Mouse (Mus musculus) adrenal gland, adult 8-10 months (tissue): ENCODE results near the gene Gfpt2. TPM values are rescaled to one million over a fixed set of nuclear protein-coding genes. Genes with fewer than 3 reads are reported as not detected.
"Not testable (repeated sequence)": the region's sequence is repeated elsewhere in the genome, so short reads cannot be mapped to it uniquely, and the experiment has no call there.

Experiments
- DNase-seq: peaks from one replicate; pipeline ENCODE4 v3.0.0; 2022
- total RNA-seq, 4 experiments: library from RNA; stranded (reverse); gene quantifications; 2 replicates each; pipeline ENCODE4 v1.2.4; 2022

Gfpt2 gene
- total RNA-seq: 1 to 10 TPM; 3.5 to 4.9 (median 4.4) TPM

DNA sequence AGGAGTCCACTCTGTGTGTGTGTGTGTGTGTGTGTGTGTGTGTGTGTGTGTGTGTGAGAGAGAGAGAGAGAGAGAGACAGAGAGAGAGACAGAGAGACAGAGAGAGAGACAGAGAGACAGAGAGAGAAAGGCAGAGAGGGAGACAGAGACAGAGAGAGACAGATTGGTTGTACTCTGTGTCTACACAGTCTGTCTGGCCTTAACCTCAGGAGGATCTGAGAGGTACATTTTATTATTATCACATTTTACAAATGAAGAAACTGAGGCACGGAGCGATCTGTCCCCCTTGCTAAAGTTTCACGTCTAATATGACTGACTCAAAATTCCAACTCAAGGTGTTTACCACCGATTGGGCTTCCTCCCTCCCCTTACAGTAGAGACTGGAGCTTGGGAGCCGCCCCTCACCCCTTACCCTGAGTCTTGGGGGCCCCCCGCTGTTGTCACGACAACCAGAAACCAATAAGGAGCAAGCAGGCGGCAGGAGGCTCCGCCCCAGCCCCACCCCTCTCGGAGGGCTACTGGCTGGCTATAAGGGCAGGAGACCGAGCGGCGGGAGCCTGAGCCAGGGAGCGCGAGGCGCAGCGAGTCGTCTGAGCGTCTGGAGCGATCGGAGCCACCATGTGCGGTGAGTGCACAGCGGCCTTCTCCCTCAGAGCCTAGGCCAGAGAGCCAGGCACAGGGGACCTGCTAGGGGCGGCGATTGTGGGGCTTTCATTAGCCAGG is at the start of gene Gfpt2:
TSS of gene Gfpt2 (plus strand) at position 560 of the 723 bp plus-strand sequence.
- peak; percentile 56 for DNase-seq

GRCm38 (mm10) chr11:49744981-49745380 is 49.0 kb upstream of the Gfpt2 start:
- DNase-seq: no peak

DNA sequence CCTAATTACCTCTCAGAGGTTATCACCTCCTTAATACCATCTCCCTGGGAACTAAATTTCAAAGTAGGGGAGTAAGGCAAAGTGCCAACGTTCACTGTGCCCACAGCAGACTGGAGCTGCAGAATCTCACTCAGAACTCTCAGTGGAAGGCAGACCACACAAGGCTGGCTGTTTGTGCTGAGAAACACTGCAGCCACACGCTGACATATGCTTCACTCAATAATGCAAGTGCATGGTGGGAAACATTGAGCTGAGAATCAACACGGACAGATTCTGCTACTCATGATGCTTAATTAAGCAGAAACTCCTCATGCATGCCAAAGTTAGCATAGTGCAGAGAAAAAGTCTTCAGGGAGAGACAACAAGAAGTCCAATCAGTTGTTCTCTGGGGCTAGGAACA is 48.1 kb upstream of the Gfpt2 start:
- no peak for DNase-seq

- no peak for DNase-seq
Measured at GRCm38 (mm10) chr11:49746756-49747155, 47.2 kb upstream of the Gfpt2 start.

GRCm38 (mm10) chr11:49754958-49755665 is 38.9 kb upstream of the Gfpt2 start:
- peak; percentile 57 for DNase-seq

- no peak for DNase-seq
Measured at GRCm38 (mm10) chr11:49758096-49758495, 35.9 kb upstream of the Gfpt2 start.

DNA sequence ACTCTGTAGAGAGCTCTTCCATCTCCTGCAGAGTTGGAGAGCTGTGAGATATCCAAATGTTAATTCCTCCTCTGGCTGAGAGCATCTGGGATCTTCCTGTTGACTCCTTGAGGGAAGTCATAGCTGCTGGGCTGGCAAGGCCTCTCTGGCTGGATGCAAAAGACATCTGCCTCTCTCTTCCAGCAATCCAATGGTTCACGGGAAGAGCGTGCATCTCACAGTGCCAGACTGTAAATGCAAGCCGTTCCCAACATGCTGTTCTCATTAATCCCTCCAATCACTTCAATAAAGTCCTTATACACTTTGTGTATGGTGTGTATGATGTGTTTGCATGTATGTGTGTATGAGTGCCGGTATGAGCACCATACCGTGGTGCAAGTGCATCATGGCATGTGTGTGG is 32.8 kb upstream of the Gfpt2 start:
- no peak for DNase-seq

DNA sequence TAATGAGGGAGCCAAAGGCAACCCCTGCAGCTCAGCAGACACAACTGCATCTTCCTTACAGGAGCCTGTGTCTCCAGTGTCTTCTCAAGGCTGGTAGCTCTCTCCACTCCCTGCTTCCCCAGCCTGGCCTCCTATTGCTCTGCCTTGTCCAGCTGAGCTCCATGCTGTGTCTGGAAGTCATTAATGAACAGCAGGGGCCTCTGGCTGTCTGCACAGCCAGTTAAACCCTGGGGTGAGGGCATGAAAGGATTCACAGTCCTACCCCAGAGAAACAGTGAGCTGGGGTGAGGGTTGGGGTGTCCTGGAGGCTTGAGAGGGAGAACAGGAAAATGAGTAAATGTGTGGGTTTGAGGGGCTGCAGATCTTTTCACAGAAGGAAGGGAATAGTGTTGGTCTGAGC is 30.4 kb upstream of the Gfpt2 start:
- DNase-seq: no peak

DNA sequence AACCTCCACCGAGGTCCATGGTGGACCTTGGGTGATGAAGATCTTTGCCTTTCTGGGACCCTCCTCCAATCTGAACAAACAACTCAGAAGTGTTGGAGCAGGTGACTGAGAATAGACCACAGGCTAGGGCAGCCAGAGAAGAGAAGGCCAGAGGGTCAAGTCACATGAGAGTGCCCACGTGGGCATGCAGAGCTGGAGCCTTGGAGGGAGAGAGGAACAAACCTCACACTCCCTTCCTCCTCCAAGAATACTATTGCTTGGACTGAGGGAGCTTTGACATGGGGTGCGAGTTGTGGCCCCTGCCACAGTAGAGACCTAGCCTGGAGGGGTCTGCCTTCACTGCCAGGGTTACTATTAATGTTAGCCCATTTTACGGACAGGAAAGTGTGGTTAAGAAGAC is 30.0 kb upstream of the Gfpt2 start:
- no peak for DNase-seq

- peak; percentile 20 for DNase-seq
Measured at GRCm38 (mm10) chr11:49764639-49765299, 29.2 kb upstream of the Gfpt2 start.

DNA sequence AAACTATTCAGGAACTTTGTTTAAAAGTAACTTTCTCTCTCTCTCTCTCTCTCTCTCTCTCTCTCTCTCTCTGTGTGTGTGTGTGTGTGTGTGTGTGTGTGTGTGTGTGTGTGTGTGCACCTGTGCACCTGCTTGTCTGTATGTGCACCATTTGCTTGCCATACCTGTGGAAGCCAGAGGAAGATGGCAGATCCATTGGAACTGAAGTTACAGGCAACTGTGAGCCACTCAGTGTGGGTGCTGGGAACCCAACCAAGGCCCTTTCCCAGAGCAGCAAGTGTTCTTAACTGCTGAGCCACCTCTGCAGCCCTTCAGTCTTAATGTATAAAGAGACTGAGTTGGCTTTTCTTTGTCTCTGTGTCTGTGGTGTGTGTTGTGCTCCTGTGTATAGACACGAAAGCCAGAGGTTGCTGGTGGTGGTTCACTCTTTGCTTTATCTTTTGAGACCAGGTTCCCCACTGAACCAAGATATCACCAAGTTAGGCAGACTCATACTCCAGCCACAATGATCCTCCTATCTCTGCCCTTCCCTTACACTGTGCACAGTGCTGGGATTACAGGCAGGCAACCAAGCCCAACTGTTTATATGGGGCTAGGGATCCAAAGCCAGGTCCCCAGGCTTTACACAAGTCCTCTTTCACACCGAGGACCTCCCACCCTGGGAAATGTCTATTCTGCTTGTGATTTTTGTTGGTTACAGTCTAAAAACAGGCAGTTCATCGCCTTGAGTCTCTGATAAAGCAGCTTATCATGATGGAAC is 28.4 kb upstream of the Gfpt2 start:
- no peak for DNase-seq

DNA sequence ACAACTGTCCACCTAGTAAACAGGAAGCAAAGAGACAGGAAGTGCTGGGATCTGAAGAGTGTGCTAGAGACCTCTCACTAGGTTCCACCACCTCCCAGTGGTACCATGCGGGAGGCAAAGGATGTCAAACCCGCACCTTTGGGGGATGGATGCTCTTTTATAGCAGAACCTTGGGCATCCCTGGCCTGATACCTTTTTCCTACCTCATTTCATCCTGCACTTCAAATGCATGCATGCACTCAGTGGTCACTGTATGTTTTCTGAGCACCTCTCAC is 27.9 kb upstream of the Gfpt2 start:
- no peak for DNase-seq

DNA sequence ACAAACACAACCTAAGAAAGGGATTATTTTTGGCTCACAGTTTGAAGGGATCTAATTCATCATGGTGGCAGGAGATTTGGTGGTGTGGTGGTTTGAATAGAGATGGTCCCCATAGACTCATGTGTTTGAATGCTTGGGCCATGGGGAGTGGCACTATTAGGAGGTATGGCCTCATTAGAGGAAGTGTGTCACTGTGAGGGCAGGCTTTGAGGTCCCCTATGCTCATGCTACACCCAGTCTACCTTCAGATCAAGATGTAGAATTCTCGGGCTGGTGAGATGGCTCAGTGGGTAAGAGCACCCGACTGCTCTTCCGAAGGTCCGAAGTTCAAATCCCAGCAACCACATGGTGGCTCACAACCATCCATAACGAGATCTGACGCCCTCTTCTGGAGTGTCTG is 26.5 kb upstream of the Gfpt2 start:
- DNase-seq: not testable (repeated sequence)

DNA sequence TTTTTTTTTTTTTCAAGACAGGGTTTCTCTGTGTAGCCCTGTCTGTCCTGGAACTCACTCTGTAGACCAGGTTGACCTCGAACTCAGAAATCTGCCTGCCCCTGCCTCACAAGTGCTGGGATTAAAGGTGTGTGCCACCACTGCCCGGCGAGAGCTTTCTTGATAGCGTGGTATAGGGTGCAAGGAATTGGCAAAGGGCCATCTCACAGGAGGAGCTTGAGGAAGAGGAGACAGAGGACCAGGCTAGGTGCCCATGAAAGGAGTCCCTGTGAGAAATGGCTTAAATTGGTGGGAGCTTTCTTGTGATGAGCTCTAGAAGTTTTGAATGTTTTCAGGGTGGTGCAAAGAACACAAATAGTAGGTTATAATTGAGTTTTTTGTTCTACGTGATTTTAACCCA is 25.2 kb upstream of the Gfpt2 start:
- no peak for DNase-seq

DNA sequence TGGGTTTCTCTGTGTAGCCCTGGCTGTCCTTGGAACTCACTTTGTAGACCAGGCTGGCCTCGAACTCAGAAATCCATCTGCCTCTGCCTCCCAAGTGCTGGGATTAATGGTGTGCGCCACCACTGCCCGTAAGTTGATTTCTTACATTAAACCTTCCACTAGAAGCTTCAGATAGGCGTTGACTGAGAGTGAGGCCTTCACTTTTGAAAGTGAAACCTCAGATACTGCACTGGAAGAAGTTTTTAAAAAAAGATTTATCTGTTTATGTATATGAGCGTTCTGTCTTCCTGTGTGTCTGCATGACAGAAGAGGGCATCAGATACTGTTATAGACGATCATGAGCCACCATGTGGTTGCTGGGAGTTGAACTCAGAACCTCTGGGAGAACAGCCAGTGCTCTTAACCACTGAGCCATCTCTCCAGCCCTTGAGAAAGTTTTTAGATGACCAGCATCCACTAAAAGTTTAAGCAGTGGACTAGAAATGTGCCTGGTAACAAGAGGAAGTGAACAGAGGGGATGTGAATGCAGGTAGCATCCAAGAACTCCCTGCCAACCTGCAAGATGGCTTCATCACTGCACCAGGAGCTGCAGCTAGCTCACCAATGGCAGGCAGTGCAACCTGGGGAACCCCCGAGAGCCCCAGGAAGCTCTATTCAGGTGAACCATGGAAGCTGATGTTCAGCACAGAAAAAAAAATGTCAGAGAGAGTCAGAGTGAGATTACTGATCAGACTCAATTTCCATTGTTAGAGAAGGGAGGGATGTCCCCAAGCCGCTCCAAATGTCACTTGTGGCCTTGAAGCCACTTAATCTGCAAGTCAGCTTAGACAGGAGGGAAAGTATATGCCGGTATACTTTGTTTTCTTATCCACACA is 23.1 kb upstream of the Gfpt2 start:
- no peak for DNase-seq

DNA sequence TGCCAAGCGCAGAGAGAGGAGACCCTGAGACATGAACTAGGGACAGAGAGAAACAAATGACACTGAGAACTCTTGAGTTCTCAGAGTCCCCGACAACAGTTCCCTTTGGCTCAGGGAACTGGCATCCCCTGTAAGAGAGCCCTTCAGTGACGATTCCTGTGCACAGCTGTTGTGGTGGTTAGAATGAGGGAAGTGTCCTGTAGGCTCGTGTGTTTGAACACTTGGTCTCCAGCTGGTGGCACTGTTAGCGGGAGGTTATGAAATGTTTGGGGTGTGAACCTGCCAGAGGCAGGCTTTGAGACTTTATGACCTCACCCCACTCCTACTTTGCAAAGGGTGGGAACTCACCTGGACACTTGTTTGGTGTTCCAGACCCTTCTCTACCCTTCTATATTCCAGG is 21.7 kb upstream of the Gfpt2 start:
- no peak for DNase-seq

GRCm38 (mm10) chr11:49774894-49775293 is 19.1 kb upstream of the Gfpt2 start:
- DNase-seq: no peak

DNA sequence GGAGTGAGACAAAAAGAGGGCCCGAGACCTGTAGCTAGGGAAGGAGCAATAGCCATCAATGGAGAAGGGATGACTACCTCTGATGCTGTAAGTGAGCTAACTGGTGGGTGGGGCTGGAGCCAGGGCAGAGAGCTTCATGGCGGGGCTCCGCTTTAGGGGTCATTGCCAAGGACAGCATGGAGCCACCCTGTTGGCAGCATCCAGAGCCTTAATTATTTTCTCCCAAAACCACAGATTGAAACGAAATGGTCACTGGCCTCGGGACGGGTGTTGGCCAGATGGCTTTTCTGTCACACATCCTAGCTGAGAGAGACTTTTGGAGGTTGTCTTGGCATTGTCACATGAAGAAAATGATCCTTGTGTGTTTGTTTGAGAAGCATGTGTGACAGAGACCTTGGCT is 15.1 kb upstream of the Gfpt2 start:
- no peak for DNase-seq

GRCm38 (mm10) chr11:49780161-49780817 is 13.7 kb upstream of the Gfpt2 start:
- DNase-seq: no peak

- no peak for DNase-seq
Measured at GRCm38 (mm10) chr11:49781833-49782399, 12.1 kb upstream of the Gfpt2 start.

DNA sequence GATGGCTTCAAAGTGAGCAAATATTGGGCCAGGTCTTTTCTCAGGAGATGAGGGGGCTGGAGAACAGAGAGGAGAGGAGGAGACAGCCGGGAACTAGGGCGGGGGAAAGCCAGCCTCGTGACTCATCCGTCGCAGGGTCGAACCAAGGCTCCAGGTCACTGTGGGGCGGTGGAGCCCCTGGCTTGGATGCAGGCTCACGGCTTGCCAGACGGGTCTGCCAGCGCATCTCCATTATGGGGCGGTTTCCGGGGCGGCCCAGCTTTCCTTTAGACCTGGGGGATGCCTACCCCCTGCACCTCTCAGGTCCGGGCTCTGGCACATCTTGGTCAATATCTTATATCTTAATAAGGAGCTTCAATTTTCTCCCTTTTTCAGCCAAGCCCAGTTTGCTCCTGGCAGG is 847 bp upstream of the Gfpt2 start:
- no peak for DNase-seq
